Comparison of ENCODE assay signal across 8 mouse cellular contexts in genomic region chr1:92130470-92131100, GRCm38 (mm10).
DNase-seq lines count a peak whose midpoint lies in the region; ATAC-seq lines count a peak whose summit lies in the region.

No protein-coding gene starts in this region.

- no peak overlapping the region for H3K4me2 ChIP-seq in forebrain, embryonic 14.5 days (ENCODE audit: low read length)

- H3K9ac ChIP-seq in forebrain, embryonic 14.5 days (ENCODE audit: low read length), result no peak overlapping the region

- H3K27ac ChIP-seq in forebrain, embryonic 14.5 days (ENCODE audit: low read depth, low read length), result no peak overlapping the region
- H3K27ac ChIP-seq in forebrain, embryonic 10.5 days, result no peak overlapping the region

- peaks cover 10% of the 10 kb centered on the region for H3K4me1 ChIP-seq in forebrain, embryonic 14.5 days (ENCODE audit: control insufficient read depth, insufficient read depth, low read length)
- H3K4me1 ChIP-seq in forebrain, embryonic 10.5 days, result peaks cover 4% of the 10 kb centered on the region

- WGBS in forebrain, embryonic 14.5 days, result 37% methylated on average over 6 of the region's 6 CpGs
- 85% methylated on average over 6 of the region's 6 CpGs for WGBS in forebrain, embryonic 10.5 days

- no peaks in the 10 kb centered on the region for H3K9me3 ChIP-seq in forebrain, embryonic 14.5 days (replicated peaks; ENCODE audit: control insufficient read depth, low read length)
- no peaks in the 10 kb centered on the region for H3K9me3 ChIP-seq in forebrain, embryonic 10.5 days

- no peaks in the 10 kb centered on the region for H3K27me3 ChIP-seq in forebrain, embryonic 14.5 days (replicated peaks; ENCODE audit: control insufficient read depth, insufficient read depth, low read length)
- H3K27me3 ChIP-seq in forebrain, embryonic 10.5 days (ENCODE audit: poor library complexity, severe bottlenecking), result no peaks in the 10 kb centered on the region

- H3K4me3 ChIP-seq in forebrain, embryonic 14.5 days (ENCODE audit: low read depth, low read length), result no peak overlapping the region
- no peak overlapping the region for H3K4me3 ChIP-seq in forebrain, embryonic 10.5 days

- peak; percentile 73 for DNase-seq in forebrain, embryonic 14.5 days (ENCODE audit: low spot score)
- DNase-seq in forebrain, embryonic 10.5 days (ENCODE audit: extremely low spot score, low spot score), result no peak
- DNase-seq in brain, adult 2 months (ENCODE audit: low read depth, low spot score), result peak; percentile 70
- peak; percentile 98 for DNase-seq in heart, adult 11 months
- peak; percentile 93 for DNase-seq in kidney, adult 11 months
- DNase-seq in left cerebral cortex, postnatal 4 days, result peak; percentile 67
- peak; percentile 61 for DNase-seq in ovary, postnatal 36 days (ENCODE audit: low spot score)
- peak; percentile 38 for DNase-seq in yolk sac, embryonic 10.5 days (ENCODE audit: low spot score)

- peak; percentile 55; the same call in 1 of the 2 replicates for ATAC-seq in forebrain, embryonic 14.5 days

- intact Hi-C loops in left cerebral cortex, postnatal 4 days (cut with DNase I), result no loop called here

- H3K36me3 ChIP-seq in forebrain, embryonic 14.5 days (ENCODE audit: control insufficient read depth, insufficient read depth, low read length), result no peaks in the 10 kb centered on the region
- no peaks in the 10 kb centered on the region for H3K36me3 ChIP-seq in forebrain, embryonic 10.5 days (replicated peaks)
